Mouse (Mus musculus) ES-Bruce4 (cell line): ENCODE data around the gene Hacd3. TPM values are rescaled to one million over a fixed set of nuclear protein-coding genes. Genes with fewer than 3 reads are reported as not detected.
A peak's percentile ranks its signal among the peaks of the same experiment; 100 is the strongest.

Source experiments
- H3K27ac ChIP-seq: 2 replicates; pipeline ENCODE4 v1.5.1; 2012; ENCODE audit warnings: low read length, inconsistent platforms; ENCODE audit not compliant: insufficient read depth
- H3K27me3 ChIP-seq: 2 replicates; pipeline ENCODE4 v1.6.1; 2012; ENCODE audit warnings: mild to moderate bottlenecking, low read length, inconsistent platforms; ENCODE audit not compliant: control insufficient read depth, poor library complexity, insufficient read depth, severe bottlenecking
- H3K36me3 ChIP-seq: 2 replicates; pipeline ENCODE4 v1.6.1; 2012; ENCODE audit warnings: inconsistent platforms, mild to moderate bottlenecking, low read length, moderate library complexity; ENCODE audit not compliant: control insufficient read depth, poor library complexity, insufficient read depth, severe bottlenecking
- H3K4me1 ChIP-seq: one replicate; pipeline ENCODE4 v1.8.1; 2011; ENCODE audit warnings: low read length; ENCODE audit not compliant: control insufficient read depth, insufficient read depth
- H3K4me3 ChIP-seq: 2 replicates; pipeline ENCODE4 v1.5.1; 2011; ENCODE audit warnings: low read depth, mild to moderate bottlenecking, low read length
- H3K9ac ChIP-seq: 2 replicates; pipeline ENCODE4 v1.6.1; 2012; ENCODE audit warnings: low read depth, mild to moderate bottlenecking, inconsistent platforms; ENCODE audit not compliant: poor library complexity, severe bottlenecking
- H3K9me3 ChIP-seq: replicated peaks from 2 replicates; pipeline ENCODE4 v1.6.1; 2012; ENCODE audit warnings: mild to moderate bottlenecking, low read length, inconsistent platforms; ENCODE audit not compliant: control insufficient read depth, poor library complexity, insufficient read depth, severe bottlenecking
- CTCF ChIP-seq: IDR thresholded peaks from one replicate; pipeline ENCODE4 v1.8.1; 2011; ENCODE audit warnings: low read depth, low read length
- EP300 ChIP-seq: IDR thresholded peaks from 2 replicates; pipeline ENCODE4 v1.6.1; 2011; ENCODE audit warnings: low read depth, low read length; ENCODE audit not compliant: insufficient read depth
- POLR2A ChIP-seq: IDR thresholded peaks from one replicate; pipeline ENCODE4 v1.8.1; 2011; ENCODE audit warnings: low read length; ENCODE audit not compliant: insufficient read depth
- polyA plus RNA-seq: library from polyadenylated mRNA; stranded (reverse); fragments of >200 nt; gene quantifications from 2 replicates; pipeline ENCODE4 v1.2.4, GENCODE M21; 2011; ENCODE audit warnings: low read depth; ENCODE audit not compliant: missing spikeins, insufficient read depth, insufficient read length

Gene Hacd3
- polyA plus RNA-seq, 1 experiment, result 31.6 TPM

- no peaks in the 10 kb centered on the region for H3K36me3 ChIP-seq
- TF ChIP-seq EP300, result no peak
- TF ChIP-seq POLR2A, result no peak
- no peak for TF ChIP-seq CTCF
- H3K9me3 ChIP-seq, result no peaks in the 10 kb centered on the region
- no peaks in the 10 kb centered on the region for H3K4me1 ChIP-seq
- no peak overlapping the region for H3K4me3 ChIP-seq
- no peak overlapping the region for H3K27ac ChIP-seq
- H3K9ac ChIP-seq, result no peak overlapping the region
- H3K27me3 ChIP-seq, result no peaks in the 10 kb centered on the region
Measured at GRCm38 (mm10) chr9:65028313-65028712, 6.8 kb upstream of the Hacd3 start.

DNA sequence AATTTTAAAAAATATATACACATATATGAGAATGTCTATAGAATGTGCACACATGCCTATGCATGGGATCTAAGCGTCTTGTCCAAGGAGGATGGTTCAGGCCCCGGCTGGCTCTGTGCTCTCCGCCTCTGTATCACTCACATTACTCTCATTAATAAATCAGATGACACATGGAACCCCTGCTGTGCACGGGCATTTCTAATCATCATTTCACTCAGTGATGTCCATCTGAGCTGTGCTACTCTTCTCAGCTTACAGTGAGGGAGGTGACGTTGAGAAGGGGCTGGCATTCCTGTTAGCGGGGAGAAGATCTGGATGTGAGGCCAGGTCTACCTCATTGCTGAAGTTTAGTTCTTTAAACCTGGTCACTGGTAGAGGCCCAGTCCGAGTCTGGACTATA, 5.7 kb upstream of the Hacd3 start:
- Histone ChIP-seq H3K36me3 (no peaks in the 10 kb centered on the region), H3K4me1 (no peaks in the 10 kb centered on the region), H3K4me3 (no peak overlapping the region), H3K9ac (no peak overlapping the region), H3K27me3 (no peaks in the 10 kb centered on the region), H3K9me3 (no peaks in the 10 kb centered on the region), H3K27ac (no peak overlapping the region)
- TF ChIP-seq EP300 (no peak), POLR2A (no peak), CTCF (no peak)

- no peak overlapping the region for H3K27ac ChIP-seq
- no peak overlapping the region for H3K9ac ChIP-seq
- TF ChIP-seq POLR2A (no peak), CTCF (no peak), EP300 (no peak)
- no peaks in the 10 kb centered on the region for H3K4me1 ChIP-seq
- H3K36me3 ChIP-seq, result no peaks in the 10 kb centered on the region
- H3K27me3 ChIP-seq, result no peaks in the 10 kb centered on the region
- no peak overlapping the region for H3K4me3 ChIP-seq
- no peaks in the 10 kb centered on the region for H3K9me3 ChIP-seq
Measured at GRCm38 (mm10) chr9:65023447-65023846, 2.0 kb upstream of the Hacd3 start.

- no peaks in the 10 kb centered on the region for H3K27me3 ChIP-seq
- H3K4me1 ChIP-seq, result no peaks in the 10 kb centered on the region
- no peak overlapping the region for H3K9ac ChIP-seq
- H3K9me3 ChIP-seq, result no peaks in the 10 kb centered on the region
- H3K27ac ChIP-seq, result no peak overlapping the region
- TF ChIP-seq POLR2A (no peak), EP300 (no peak)
- H3K4me3 ChIP-seq, result no peak overlapping the region
- H3K36me3 ChIP-seq, result no peaks in the 10 kb centered on the region
Measured at GRCm38 (mm10) chr9:65022580-65023135, 1.2 kb upstream of the Hacd3 start.

- no peak overlapping the region for H3K27ac ChIP-seq
- H3K4me3 ChIP-seq, result peak overlapping the region; percentile 50
- H3K4me1 ChIP-seq, result no peaks in the 10 kb centered on the region
- TF ChIP-seq CTCF, result no peak
- no peak for TF ChIP-seq EP300
- TF ChIP-seq POLR2A, result no peak
- no peaks in the 10 kb centered on the region for H3K9me3 ChIP-seq
- peak overlapping the region; percentile 81 for H3K9ac ChIP-seq
- no peaks in the 10 kb centered on the region for H3K27me3 ChIP-seq
- H3K36me3 ChIP-seq, result no peaks in the 10 kb centered on the region
Measured at GRCm38 (mm10) chr9:65021887-65022579, 540 bp upstream of the Hacd3 start.

GRCm38 (mm10) chr9:65020128-65020527, 1.4 kb downstream of the Hacd3 start:
- Histone ChIP-seq H3K4me3 (no peak overlapping the region), H3K9ac (no peak overlapping the region), H3K27me3 (no peaks in the 10 kb centered on the region), H3K36me3 (no peaks in the 10 kb centered on the region), H3K27ac (no peak overlapping the region), H3K9me3 (no peaks in the 10 kb centered on the region), H3K4me1 (no peaks in the 10 kb centered on the region)
- TF ChIP-seq CTCF, result no peak
- no peak for TF ChIP-seq POLR2A
- no peak for TF ChIP-seq EP300
